Mouse (Mus musculus) liver, embryonic 11.5 days (tissue): ENCODE measurements around the gene C2cd4d. TPM values are rescaled to one million over a fixed set of nuclear protein-coding genes. Genes with fewer than 3 reads are reported as not detected.

ENCODE experiments used
- ATAC-seq: fragments of 200-750 bp; cut with Nextera tagmentation; replicated peaks from 2 replicates; pipeline ENCODE4 v1.8.0; 2017; ENCODE audit warnings: moderate number of reproducible peaks, mild to moderate bottlenecking, moderate TSS enrichment, moderate library complexity; ENCODE audit not compliant: low FRiP score
- DNase-seq: peaks from one replicate; pipeline ENCODE4 v3.0.0-alpha.2; 2017; ENCODE audit warnings: low spot score
- H3K27ac ChIP-seq: fragments of 300-500 bp; sonication (generic); 2 replicates; pipeline ENCODE4 v1.5.1; 2014; ENCODE audit warnings: mild to moderate bottlenecking, low read depth, low read length, control low read depth
- H3K27me3 ChIP-seq: fragments of 300-500 bp; sonication (generic); replicated peaks from 2 replicates; pipeline ENCODE4 v1.6.1; 2014; ENCODE audit warnings: low read length, mixed read lengths; ENCODE audit not compliant: control insufficient read depth, insufficient read depth
- H3K36me3 ChIP-seq: fragments of 300-500 bp; sonication (generic); 2 replicates; pipeline ENCODE4 v1.6.1; 2014; ENCODE audit warnings: mild to moderate bottlenecking, low read length, moderate library complexity, mixed read lengths; ENCODE audit not compliant: control insufficient read depth, insufficient read depth
- H3K4me1 ChIP-seq: fragments of 300-500 bp; sonication (generic); replicated peaks from 2 replicates; pipeline ENCODE4 v1.6.1; 2014; ENCODE audit warnings: low read length, mixed read lengths; ENCODE audit not compliant: control insufficient read depth, insufficient read depth
- H3K4me2 ChIP-seq: fragments of 300-500 bp; sonication (generic); 2 replicates; pipeline ENCODE4 v1.6.1; 2014; ENCODE audit warnings: mild to moderate bottlenecking, control low read depth, moderate library complexity
- H3K4me3 ChIP-seq: fragments of 300-500 bp; sonication (generic); 2 replicates; pipeline ENCODE4 v1.5.1; 2014; ENCODE audit warnings: low read depth, low read length, control low read depth
- H3K9ac ChIP-seq: fragments of 300-500 bp; sonication (generic); 2 replicates; pipeline ENCODE4 v1.6.1; 2014; ENCODE audit warnings: low read depth, low read length, control low read depth
- H3K9me3 ChIP-seq: fragments of 300-500 bp; sonication (generic); 2 replicates; pipeline ENCODE4 v1.6.1; 2016; ENCODE audit warnings: low read length, inconsistent platforms, mixed read lengths; ENCODE audit not compliant: control insufficient read depth
- WGBS: fragments of 180-500 bp; shearing (Covaris S2); extraction: QIAGEN DNeasy Blood & Tissue Kit; methylation state at CpG from one replicate; pipeline ENCODE4 v1.1.7; 2014; 5-methylcytosine and 5-hydroxymethylcytosine counted together
- polyA plus RNA-seq: library from polyadenylated mRNA; unstranded; fragments of >200 nt; fragmentation: Nextera tagmentation; extraction: Ambion mirVana; gene quantifications from 2 replicates; pipeline ENCODE4 v1.2.1, GENCODE M21; 2014

The C2cd4d gene
- polyA plus RNA-seq, 1 experiment from 2014 or later, result not detected

DNA sequence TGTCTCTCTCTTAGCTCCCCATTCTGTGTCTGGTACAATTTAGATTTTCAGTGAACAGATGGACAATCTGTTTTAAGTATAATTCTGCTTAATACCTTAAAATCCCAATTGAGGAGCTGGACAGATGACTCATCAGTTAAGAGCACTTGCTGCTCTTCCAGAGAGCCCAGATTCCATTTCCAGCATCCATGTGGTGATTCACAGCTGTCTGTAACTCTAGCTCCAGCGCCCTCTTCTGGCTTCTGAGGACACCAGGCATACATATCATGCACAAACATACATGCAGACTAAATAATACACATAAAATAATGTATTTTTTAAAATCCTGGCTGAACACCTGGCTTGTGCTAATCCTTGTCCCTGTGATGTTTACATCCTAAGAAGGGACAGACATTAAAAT, 1.4 kb upstream of the C2cd4d start:
- Histone ChIP-seq H3K9me3 (no peaks in the 10 kb centered on the region), H3K36me3 (no peaks in the 10 kb centered on the region), H3K9ac (no peak overlapping the region), H3K4me2 (no peak overlapping the region), H3K4me1 (no peaks in the 10 kb centered on the region), H3K27ac (no peak overlapping the region), H3K27me3 (peaks cover 42% of the 10 kb centered on the region), H3K4me3 (no peak overlapping the region)
- DNase-seq (no peak), ATAC-seq (no peak)
- 3% methylated on average over 1 of the region's 1 CpGs for WGBS

DNA sequence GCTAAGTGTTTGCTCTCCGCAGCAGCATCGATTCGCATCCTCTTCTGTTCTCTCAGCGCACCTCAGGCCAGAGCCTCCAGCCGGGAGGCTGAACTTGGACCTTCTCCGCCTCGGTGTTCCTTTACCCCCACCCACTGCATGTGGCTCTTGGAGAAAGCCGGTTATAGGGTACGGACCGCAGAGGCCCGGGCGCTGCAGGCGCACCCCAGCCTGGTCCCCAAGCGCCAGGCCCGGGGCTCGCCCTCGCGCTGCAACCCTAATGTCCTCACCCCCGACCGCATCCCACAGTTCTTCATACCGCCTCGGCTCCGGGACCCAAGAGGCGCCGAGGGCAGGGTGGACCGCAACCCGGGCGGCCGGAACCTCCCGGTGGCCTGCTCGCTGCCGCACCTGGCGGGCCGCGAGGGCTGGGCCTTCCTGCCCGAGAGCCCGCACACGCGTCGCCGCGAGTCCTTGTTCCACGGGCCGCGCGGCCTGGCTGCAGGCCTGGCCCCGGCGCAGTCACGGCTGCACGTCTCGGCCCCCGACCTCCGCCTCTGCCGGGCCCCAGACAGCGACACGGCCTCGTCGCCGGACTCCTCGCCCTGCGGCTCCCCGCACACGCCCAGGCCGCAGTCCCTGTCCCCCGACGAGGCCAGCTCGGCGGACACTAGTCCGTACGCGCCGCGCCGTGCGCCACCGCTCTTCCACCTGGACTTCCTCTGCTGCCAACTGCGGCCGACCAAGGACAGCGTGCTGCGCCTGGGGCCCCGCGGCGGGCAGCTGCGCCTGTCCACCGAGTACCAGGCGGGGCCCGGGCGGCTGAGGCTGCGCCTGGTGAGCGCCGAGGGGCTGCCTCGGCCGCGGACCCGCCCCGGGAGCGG, 1.3 kb downstream of the C2cd4d start:
- DNase-seq (peak; percentile 42), ATAC-seq (peak; percentile 18; the same call in 1 of the 2 replicates)
- H3K9ac ChIP-seq, result peak overlapping the region; percentile 41
- H3K27ac ChIP-seq, result no peak overlapping the region
- H3K27me3 ChIP-seq, result peaks cover 49% of the 10 kb centered on the region
- whole genome bisulfite sequencing, result 5% methylated on average over 97 of the region's 97 CpGs
- H3K4me1 ChIP-seq, result no peaks in the 10 kb centered on the region
- H3K9me3 ChIP-seq, result no peaks in the 10 kb centered on the region
- H3K4me2 ChIP-seq, result peak overlapping the region; percentile 76
- no peaks in the 10 kb centered on the region for H3K36me3 ChIP-seq
- H3K4me3 ChIP-seq, result peak overlapping the region; percentile 52

DNA sequence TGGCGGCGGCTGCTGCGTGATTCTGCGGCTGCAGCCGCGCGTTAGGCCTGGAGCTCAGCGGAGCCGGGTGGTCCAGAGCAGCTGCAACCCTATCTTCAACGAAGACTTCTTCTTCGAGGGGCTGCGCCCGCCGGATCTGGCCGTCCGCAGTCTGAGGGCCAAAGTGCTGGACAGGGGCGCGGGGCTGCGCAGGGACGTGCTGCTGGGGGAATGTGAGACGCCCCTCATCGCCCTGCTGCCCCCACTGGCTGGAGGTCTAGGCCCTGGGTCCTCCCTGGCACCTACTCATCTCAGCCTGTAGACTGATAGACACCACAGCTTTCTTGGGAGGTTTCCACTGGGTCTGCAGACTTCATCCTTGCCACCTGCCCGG, 1.9 kb downstream of the C2cd4d start:
- ATAC-seq (peak; percentile 8; the same call in 1 of the 2 replicates), DNase-seq (no peak)
- Histone ChIP-seq H3K4me3 (peak overlapping the region; percentile 52), H3K27me3 (peaks cover 49% of the 10 kb centered on the region), H3K27ac (no peak overlapping the region), H3K4me1 (no peaks in the 10 kb centered on the region), H3K9ac (peak overlapping the region; percentile 3), H3K4me2 (peak overlapping the region; percentile 76), H3K9me3 (no peaks in the 10 kb centered on the region), H3K36me3 (no peaks in the 10 kb centered on the region)
- WGBS, result 5% methylated on average over 22 of the region's 23 CpGs

DNA sequence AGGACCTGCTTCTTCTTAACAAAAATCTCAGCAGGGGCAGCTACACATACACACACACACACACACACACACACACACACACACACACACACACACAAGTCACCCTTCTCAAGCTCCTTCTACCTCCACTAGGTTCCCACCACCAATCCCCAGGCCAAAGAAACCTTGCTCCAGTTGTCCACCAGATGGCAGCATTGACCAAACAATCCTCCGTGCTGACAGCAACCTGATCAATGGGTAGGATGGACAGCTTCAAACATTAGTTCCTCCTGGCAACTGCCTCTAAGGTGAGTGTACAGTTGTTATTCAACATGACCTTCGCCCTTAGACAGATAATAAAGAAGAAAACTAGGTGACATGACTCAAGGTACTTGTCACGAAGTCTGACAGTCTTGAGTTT, 4.5 kb downstream of the C2cd4d start:
- no peaks in the 10 kb centered on the region for H3K4me1 ChIP-seq
- H3K9me3 ChIP-seq, result no peaks in the 10 kb centered on the region
- no peak overlapping the region for H3K4me3 ChIP-seq
- ATAC-seq (peak; percentile 40; the same call in 1 of the 2 replicates), DNase-seq (peak; percentile 75)
- H3K9ac ChIP-seq, result no peak overlapping the region
- no peak overlapping the region for H3K4me2 ChIP-seq
- no peaks in the 10 kb centered on the region for H3K36me3 ChIP-seq
- WGBS, result 21% methylated on average over 3 of the region's 3 CpGs
- peaks cover 43% of the 10 kb centered on the region for H3K27me3 ChIP-seq
- no peak overlapping the region for H3K27ac ChIP-seq

DNA sequence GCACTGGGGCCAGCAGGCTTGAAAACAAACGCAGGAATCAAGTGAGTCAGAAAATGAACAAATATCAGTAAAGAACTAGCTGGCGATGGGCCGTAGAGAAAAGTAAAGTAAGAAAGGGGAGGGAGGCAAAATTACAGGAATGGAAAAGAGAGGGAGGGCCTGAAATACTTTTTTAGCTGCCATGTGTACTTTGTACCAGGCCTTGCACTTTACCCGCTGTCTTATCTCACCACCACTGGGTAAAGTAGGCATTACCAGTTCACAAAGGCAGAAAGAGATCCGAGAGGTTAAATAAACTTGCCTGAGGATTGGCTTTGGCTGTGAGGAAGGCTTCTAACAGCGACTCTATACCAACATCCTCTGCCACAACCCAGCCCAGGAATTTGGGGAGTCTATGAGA, 5.3 kb downstream of the C2cd4d start:
- DNase-seq (no peak), ATAC-seq (no peak)
- H3K27ac ChIP-seq, result no peak overlapping the region
- H3K27me3 ChIP-seq, result peaks cover 35% of the 10 kb centered on the region
- H3K9me3 ChIP-seq, result no peaks in the 10 kb centered on the region
- no peak overlapping the region for H3K9ac ChIP-seq
- H3K4me1 ChIP-seq, result no peaks in the 10 kb centered on the region
- H3K36me3 ChIP-seq, result no peaks in the 10 kb centered on the region
- no peak overlapping the region for H3K4me3 ChIP-seq
- no peak overlapping the region for H3K4me2 ChIP-seq
- 74% methylated on average over 6 of the region's 6 CpGs for WGBS

DNA sequence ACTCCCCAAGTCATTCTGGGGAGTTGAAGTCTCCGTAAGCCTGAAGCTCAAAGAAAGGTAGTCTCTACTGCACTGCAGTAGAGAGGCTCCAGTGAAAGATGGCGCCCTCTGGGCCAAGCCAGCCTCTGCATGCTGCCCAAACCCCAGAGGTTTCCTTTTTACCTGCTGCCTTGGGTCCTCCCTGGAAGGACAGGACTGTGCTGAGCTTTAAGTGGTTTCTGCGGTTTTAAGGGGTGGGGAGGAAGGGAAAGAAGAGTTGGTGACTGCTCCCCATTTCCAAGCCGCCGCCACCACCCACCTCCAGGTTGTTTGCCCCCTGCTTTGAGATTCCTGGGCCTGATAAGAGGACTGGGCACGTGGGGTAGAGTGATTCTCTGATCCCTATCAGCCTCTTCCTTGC, 6.4 kb downstream of the C2cd4d start:
- H3K9ac ChIP-seq, result no peak overlapping the region
- no peak overlapping the region for H3K27ac ChIP-seq
- H3K36me3 ChIP-seq, result no peaks in the 10 kb centered on the region
- H3K4me1 ChIP-seq, result no peaks in the 10 kb centered on the region; the same call in 1 of the 2 replicates
- DNase-seq, result no peak
- no peak overlapping the region for H3K4me3 ChIP-seq
- WGBS, result 53% methylated on average over 6 of the region's 6 CpGs
- H3K4me2 ChIP-seq, result no peak overlapping the region
- no peak for ATAC-seq
- H3K9me3 ChIP-seq, result no peaks in the 10 kb centered on the region
- peaks cover 33% of the 10 kb centered on the region for H3K27me3 ChIP-seq

- Histone ChIP-seq H3K9me3 (no peaks in the 10 kb centered on the region), H3K27me3 (peaks cover 26% of the 10 kb centered on the region)
Measured at GRCm38 (mm10) chr3:94369709-94370108, 7.5 kb downstream of the C2cd4d start.

GRCm38 (mm10) chr3:94371637-94372036, 9.4 kb downstream of the C2cd4d start:
- Histone ChIP-seq H3K9ac (no peak overlapping the region), H3K27me3 (peaks cover 15% of the 10 kb centered on the region), H3K27ac (no peak overlapping the region), H3K4me3 (no peak overlapping the region), H3K4me1 (no peaks in the 10 kb centered on the region; the same call in 1 of the 2 replicates), H3K4me2 (peak overlapping the region; percentile 34; the same call in 1 of the 2 replicates), H3K9me3 (no peaks in the 10 kb centered on the region), H3K36me3 (no peaks in the 10 kb centered on the region)
- no peak for DNase-seq
- WGBS, result 7% methylated on average over 11 of the region's 11 CpGs
- peak; percentile 39; the same call in 1 of the 2 replicates for ATAC-seq

More at GRCm38 (mm10) chr3:94369709-94370108, 7.5 kb downstream of the C2cd4d start:
- H3K4me3 ChIP-seq, result no peak overlapping the region
- H3K4me1 ChIP-seq, result no peaks in the 10 kb centered on the region; the same call in 1 of the 2 replicates
- no peak overlapping the region for H3K27ac ChIP-seq
- no peak for ATAC-seq
- no peak overlapping the region for H3K9ac ChIP-seq
- no peak for DNase-seq
- 36% methylated on average over 2 of the region's 2 CpGs for WGBS
- no peak overlapping the region for H3K4me2 ChIP-seq
- H3K36me3 ChIP-seq, result no peaks in the 10 kb centered on the region

DNA sequence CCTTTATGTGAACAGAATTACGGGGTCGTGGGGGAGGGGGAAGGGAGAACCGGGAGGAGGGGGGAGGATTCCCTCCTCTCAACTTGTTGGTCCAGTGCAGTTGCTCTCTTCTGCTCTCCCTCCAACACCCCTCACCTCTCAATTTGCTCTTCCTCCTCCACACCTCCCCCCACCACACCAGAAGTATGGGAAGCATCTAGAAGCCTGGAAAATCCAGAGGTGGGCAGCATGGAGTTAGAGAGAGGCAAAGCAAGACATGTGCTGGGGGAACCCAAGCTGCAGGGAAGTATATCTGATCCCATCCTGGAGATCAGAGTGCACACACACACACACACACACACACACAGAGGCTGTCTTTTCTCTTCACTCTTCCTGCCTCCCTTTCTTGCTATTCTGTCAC, 9.8 kb downstream of the C2cd4d start:
- H3K9me3 ChIP-seq, result no peaks in the 10 kb centered on the region
- no peaks in the 10 kb centered on the region for H3K36me3 ChIP-seq
- H3K4me1 ChIP-seq, result no peaks in the 10 kb centered on the region; the same call in 1 of the 2 replicates
- WGBS, result 0% methylated on average over 3 of the region's 3 CpGs
- ATAC-seq (no peak; the same call in 1 of the 2 replicates), DNase-seq (no peak)
- H3K4me3 ChIP-seq, result no peak overlapping the region
- H3K4me2 ChIP-seq, result no peak overlapping the region; the same call in 1 of the 2 replicates
- H3K27me3 ChIP-seq, result peaks cover 15% of the 10 kb centered on the region
- no peak overlapping the region for H3K27ac ChIP-seq
- H3K9ac ChIP-seq, result no peak overlapping the region
